8 mouse cellular contexts compared by ENCODE assay signal in genomic region chr2:146502578-146503311, GRCm38 (mm10). TPM values are rescaled to one million over a fixed set of nuclear protein-coding genes. Genes with fewer than 3 reads are reported as not detected.
DNase-seq lines count a peak whose midpoint lies in the region; ATAC-seq and TF ChIP-seq lines count a peak whose summit lies in the region.

No protein-coding gene starts in this region.

- ATAC-seq in hindbrain, embryonic 15.5 days (ENCODE audit: low FRiP score, low read depth): peak; percentile 68; the same call in 1 of the 2 replicates
- no peak for ATAC-seq in hindbrain, embryonic 13.5 days (ENCODE audit: low FRiP score)
- ATAC-seq in embryonic facial prominence, embryonic 14.5 days (ENCODE audit: low read depth): peak; percentile 79
- peak; percentile 90 for ATAC-seq in heart, embryonic 16.5 days (replicated peaks; ENCODE audit: extremely low read depth, insufficient read depth, low FRiP score)
- ATAC-seq in liver, postnatal 0 days: peak; percentile 90

- H3K27me3 ChIP-seq in hindbrain, embryonic 15.5 days: no peaks in the 10 kb centered on the region
- no peaks in the 10 kb centered on the region for H3K27me3 ChIP-seq in hindbrain, embryonic 13.5 days
- no peaks in the 10 kb centered on the region for H3K27me3 ChIP-seq in embryonic facial prominence, embryonic 14.5 days (replicated peaks; ENCODE audit: control insufficient read depth, insufficient read depth, low read length)
- H3K27me3 ChIP-seq in heart, embryonic 16.5 days (ENCODE audit: control insufficient read depth, insufficient read depth, low read length): no peaks in the 10 kb centered on the region
- H3K27me3 ChIP-seq in liver, postnatal 0 days (ENCODE audit: insufficient read depth, low read length): no peaks in the 10 kb centered on the region

- 0 out of 2 replicates have a peak, but pooled peaks have one; percentile 10 for TF ChIP-seq CTCF in layer of hippocampus, adult 2 months (conservative IDR thresholded peaks at IDR 0.05)
- peak; percentile 15; the same call in 1 of the 2 replicates for TF ChIP-seq CTCF in liver, postnatal 0 days (IDR thresholded peaks at IDR 0.05; ENCODE audit: low read depth)

- 74% methylated on average over 9 of the region's 9 CpGs for WGBS in hindbrain, embryonic 15.5 days
- WGBS in hindbrain, embryonic 13.5 days: 74% methylated on average over 9 of the region's 9 CpGs
- WGBS in embryonic facial prominence, embryonic 14.5 days: 58% methylated on average over 9 of the region's 9 CpGs
- WGBS in heart, embryonic 16.5 days: 43% methylated on average over 9 of the region's 9 CpGs
- WGBS in liver, postnatal 0 days (ENCODE audit: insufficient replicate concordance): 44% methylated on average over 9 of the region's 9 CpGs

- TF ChIP-seq EP300 in liver, postnatal 0 days (IDR thresholded peaks at IDR 0.05; ENCODE audit: low read depth): no peak

- no peaks in the 10 kb centered on the region for H3K9me3 ChIP-seq in hindbrain, embryonic 15.5 days
- no peaks in the 10 kb centered on the region for H3K9me3 ChIP-seq in hindbrain, embryonic 13.5 days
- no peaks in the 10 kb centered on the region for H3K9me3 ChIP-seq in embryonic facial prominence, embryonic 14.5 days (ENCODE audit: control insufficient read depth, low read length)
- H3K9me3 ChIP-seq in heart, embryonic 16.5 days (replicated peaks; ENCODE audit: control insufficient read depth, low read length): no peaks in the 10 kb centered on the region
- no peaks in the 10 kb centered on the region for H3K9me3 ChIP-seq in liver, postnatal 0 days (ENCODE audit: low read length)

- H3K36me3 ChIP-seq in hindbrain, embryonic 15.5 days: no peaks in the 10 kb centered on the region
- H3K36me3 ChIP-seq in hindbrain, embryonic 13.5 days: no peaks in the 10 kb centered on the region
- H3K36me3 ChIP-seq in embryonic facial prominence, embryonic 14.5 days (ENCODE audit: control insufficient read depth, insufficient read depth, low read length): no peaks in the 10 kb centered on the region
- no peaks in the 10 kb centered on the region for H3K36me3 ChIP-seq in heart, embryonic 16.5 days (ENCODE audit: control insufficient read depth, insufficient read depth)
- H3K36me3 ChIP-seq in liver, postnatal 0 days (replicated peaks; ENCODE audit: insufficient read depth, low read length): no peaks in the 10 kb centered on the region

- no peak overlapping the region for H3K4me2 ChIP-seq in hindbrain, embryonic 15.5 days
- H3K4me2 ChIP-seq in hindbrain, embryonic 13.5 days: no peak overlapping the region
- no peak overlapping the region for H3K4me2 ChIP-seq in embryonic facial prominence, embryonic 14.5 days (ENCODE audit: low read depth, low read length)
- H3K4me2 ChIP-seq in heart, embryonic 16.5 days (ENCODE audit: low read depth, low read length): peak overlapping the region; percentile 34; the same call in 1 of the 2 replicates
- H3K4me2 ChIP-seq in liver, postnatal 0 days (ENCODE audit: low read depth, low read length): peak overlapping the region; percentile 10; the same call in 1 of the 2 replicates

- H3K9ac ChIP-seq in hindbrain, embryonic 15.5 days: no peak overlapping the region
- H3K9ac ChIP-seq in hindbrain, embryonic 13.5 days: no peak overlapping the region
- no peak overlapping the region for H3K9ac ChIP-seq in embryonic facial prominence, embryonic 14.5 days (ENCODE audit: low read depth, low read length)
- no peak overlapping the region for H3K9ac ChIP-seq in heart, embryonic 16.5 days (ENCODE audit: low read length)
- H3K9ac ChIP-seq in liver, postnatal 0 days (replicated peaks): 0 out of 2 replicates have a peak overlapping the region, but pooled peaks have one; percentile 18

- H3K4me3 ChIP-seq in hindbrain, embryonic 15.5 days: no peak overlapping the region
- no peak overlapping the region for H3K4me3 ChIP-seq in hindbrain, embryonic 13.5 days
- H3K4me3 ChIP-seq in embryonic facial prominence, embryonic 14.5 days (ENCODE audit: low read depth, low read length): no peak overlapping the region
- no peak overlapping the region for H3K4me3 ChIP-seq in heart, embryonic 16.5 days (ENCODE audit: low read length)
- H3K4me3 ChIP-seq in layer of hippocampus, adult 2 months: 0 out of 2 replicates have a peak overlapping the region, but pooled peaks have one; percentile 6
- H3K4me3 ChIP-seq in liver, postnatal 0 days (ENCODE audit: low read depth, low read length): no peak overlapping the region

- H3K27ac ChIP-seq in hindbrain, embryonic 15.5 days (replicated peaks): no peak overlapping the region
- H3K27ac ChIP-seq in hindbrain, embryonic 13.5 days: no peak overlapping the region
- no peak overlapping the region for H3K27ac ChIP-seq in embryonic facial prominence, embryonic 14.5 days (replicated peaks; ENCODE audit: low read depth, low read length)
- peak overlapping the region; percentile 73 for H3K27ac ChIP-seq in heart, embryonic 16.5 days (ENCODE audit: low read length)
- peak overlapping the region; percentile 80 for H3K27ac ChIP-seq in layer of hippocampus, adult 2 months
- H3K27ac ChIP-seq in liver, postnatal 0 days (ENCODE audit: low read depth): peak overlapping the region; percentile 84

- peak; percentile 81 for DNase-seq in embryonic facial prominence, embryonic 14.5 days (ENCODE audit: low spot score)
- DNase-seq in layer of hippocampus, adult 2 months (ENCODE audit: low spot score in 2 of 2): peak; percentile 69 to 74
- DNase-seq in liver, postnatal 0 days: peak; percentile 73
- peak; percentile 89 for DNase-seq in telencephalon, adult 2 months (ENCODE audit: low read depth, low spot score)
- DNase-seq in spleen, postnatal 14 days (ENCODE audit: low spot score in 2 of 2): no peak

- H3K4me1 ChIP-seq in hindbrain, embryonic 15.5 days (replicated peaks): peaks cover 7% of the 10 kb centered on the region
- H3K4me1 ChIP-seq in hindbrain, embryonic 13.5 days (replicated peaks): peaks cover 12% of the 10 kb centered on the region
- peaks cover 14% of the 10 kb centered on the region for H3K4me1 ChIP-seq in embryonic facial prominence, embryonic 14.5 days (ENCODE audit: control insufficient read depth, insufficient read depth, low read length)
- H3K4me1 ChIP-seq in heart, embryonic 16.5 days (ENCODE audit: control insufficient read depth, insufficient read depth, low read length): peaks cover 29% of the 10 kb centered on the region
- H3K4me1 ChIP-seq in liver, postnatal 0 days (ENCODE audit: insufficient read depth): peaks cover 40% of the 10 kb centered on the region

RNA-seq across cellular contexts. Expression of gene Ralgapa2, which starts 9.4 kb away (rescaled TPM):
- polyA plus RNA-seq in hindbrain, embryonic 15.5 days (2015; fragmentation: Nextera tagmentation; extraction: Ambion mirVana): 10.1 and 10.9 TPM in 2 replicates
- polyA plus RNA-seq in hindbrain, embryonic 13.5 days (2015; fragmentation: Nextera tagmentation; extraction: Ambion mirVana): 12.7 and 13.2 TPM in 2 replicates
- polyA plus RNA-seq in embryonic facial prominence, embryonic 14.5 days (2014; fragmentation: Nextera tagmentation; extraction: Ambion mirVana): 4.9 and 6.3 TPM in 2 replicates
- 11.1 and 12.0 TPM in 2 replicates for polyA plus RNA-seq in heart, embryonic 16.5 days (2015; fragmentation: Nextera tagmentation; extraction: Ambion mirVana)
- total RNA-seq in layer of hippocampus, adult 2 months (2021): 10 to 100 TPM; 25.7 to 29.8 TPM
- polyA plus RNA-seq in liver, postnatal 0 days (2015; fragmentation: Nextera tagmentation; extraction: Ambion mirVana): 3.7 and 4.1 TPM in 2 replicates

Comparison
In these comparisons a context has a peak if more than half of its experiments do, and no peak if none do; other contexts are left out.
1. H3K27ac ChIP-seq: peak in heart, embryonic 16.5 days (single experiment), layer of hippocampus, adult 2 months (single experiment) and liver, postnatal 0 days (single experiment); none in hindbrain, embryonic 15.5 days (single experiment), hindbrain, embryonic 13.5 days (single experiment) and embryonic facial prominence, embryonic 14.5 days (single experiment).
2. H3K4me2 ChIP-seq: peak in heart, embryonic 16.5 days (single experiment) and liver, postnatal 0 days (single experiment); none in hindbrain, embryonic 15.5 days (single experiment), hindbrain, embryonic 13.5 days (single experiment) and embryonic facial prominence, embryonic 14.5 days (single experiment).
3. DNase-seq: peak in embryonic facial prominence, embryonic 14.5 days (single experiment), layer of hippocampus, adult 2 months (2 of 2), liver, postnatal 0 days (single experiment) and telencephalon, adult 2 months (single experiment); none in spleen, postnatal 14 days (0 of 2).